Mouse (Mus musculus): Measurements from ENCODE around the gene Akr1c13. TPM values are rescaled to one million over a fixed set of nuclear protein-coding genes. Genes with fewer than 3 reads are reported as not detected.
"Not testable (repeated sequence)": the region's sequence is repeated elsewhere in the genome, so short reads cannot be mapped to it uniquely, and the experiment has no call there.

Gene Akr1c13
- total and polyA plus RNA-seq, 2 experiments: 30.1 to 231 TPM

GRCm38 (mm10) chr13:4192511-4192910 lies 1.6 kb downstream of the Akr1c13 start:
- H3K9ac ChIP-seq (ENCODE audit: low read depth, low read length): no peak overlapping the region
- H3K4me3 ChIP-seq (ENCODE audit: insufficient read depth, low read depth, low read length): no peak overlapping the region
- H3K36me3 ChIP-seq (ENCODE audit: control insufficient read depth, insufficient read depth, low read length): peaks cover 18% of the 10 kb centered on the region
- 13% methylated on average over 3 of the region's 3 CpGs for WGBS
- no peak overlapping the region for H3K27ac ChIP-seq (replicated peaks; ENCODE audit: insufficient read depth, low read depth, low read length)
- TF ChIP-seq CTCF (IDR thresholded peaks at IDR 0.05; ENCODE audit: low read depth, low read length): no peak
- TF ChIP-seq POLR2A (IDR thresholded peaks at IDR 0.05; ENCODE audit: extremely low read depth, insufficient read depth, low read length): no peak
- peak; percentile 76 for DNase-seq (ENCODE audit: extremely low read depth, low read depth, low spot score)
- no peaks in the 10 kb centered on the region for H3K27me3 ChIP-seq (ENCODE audit: control insufficient read depth, insufficient read depth, low read length)
- peaks cover 7% of the 10 kb centered on the region; the same call in 1 of the 2 replicates for H3K79me2 ChIP-seq (ENCODE audit: control insufficient read depth, insufficient read depth, low read length)
- peaks cover 12% of the 10 kb centered on the region; the same call in 1 of the 2 replicates for H3K4me1 ChIP-seq (ENCODE audit: control insufficient read depth, insufficient read depth, low read length)

GRCm38 (mm10) chr13:4206147-4206903 lies 15.4 kb downstream of the Akr1c13 start:
- WGBS: 21% methylated on average over 1 of the region's 1 CpGs
- TF ChIP-seq POLR2A (IDR thresholded peaks at IDR 0.05; ENCODE audit: extremely low read depth, insufficient read depth, low read length) (no peak), CTCF (IDR thresholded peaks at IDR 0.05; ENCODE audit: low read depth, low read length) (no peak)

GRCm38 (mm10) chr13:4211560-4212299 lies 20.8 kb downstream of the Akr1c13 start:
- Histone ChIP-seq H3K79me2 (ENCODE audit: control insufficient read depth, insufficient read depth, low read length) (no peaks in the 10 kb centered on the region), H3K9ac (ENCODE audit: low read depth, low read length) (no peak overlapping the region), H3K27ac (replicated peaks; ENCODE audit: insufficient read depth, low read depth, low read length) (no peak overlapping the region), H3K4me1 (ENCODE audit: control insufficient read depth, insufficient read depth, low read length) (peaks cover 2% of the 10 kb centered on the region; the same call in 1 of the 2 replicates), H3K4me3 (ENCODE audit: insufficient read depth, low read depth, low read length) (no peak overlapping the region), H3K36me3 (ENCODE audit: control insufficient read depth, insufficient read depth, low read length) (no peaks in the 10 kb centered on the region), H3K27me3 (ENCODE audit: control insufficient read depth, insufficient read depth, low read length) (no peaks in the 10 kb centered on the region)
- DNase-seq (ENCODE audit: extremely low read depth, low read depth, low spot score): no peak
- WGBS: 84% methylated on average over 20 of the region's 20 CpGs
- TF ChIP-seq CTCF (IDR thresholded peaks at IDR 0.05; ENCODE audit: low read depth, low read length): no peak
- no peak for TF ChIP-seq POLR2A (IDR thresholded peaks at IDR 0.05; ENCODE audit: extremely low read depth, insufficient read depth, low read length)

More at GRCm38 (mm10) chr13:4206147-4206903, 15.4 kb downstream of the Akr1c13 start:
- Histone ChIP-seq H3K27me3 (ENCODE audit: control insufficient read depth, insufficient read depth, low read length) (no peaks in the 10 kb centered on the region), H3K9ac (ENCODE audit: low read depth, low read length) (no peak overlapping the region), H3K36me3 (ENCODE audit: control insufficient read depth, insufficient read depth, low read length) (peaks cover 13% of the 10 kb centered on the region), H3K27ac (replicated peaks; ENCODE audit: insufficient read depth, low read depth, low read length) (no peak overlapping the region), H3K4me3 (ENCODE audit: insufficient read depth, low read depth, low read length) (no peak overlapping the region), H3K4me1 (ENCODE audit: control insufficient read depth, insufficient read depth, low read length) (peaks cover 9% of the 10 kb centered on the region; the same call in 1 of the 2 replicates), H3K79me2 (ENCODE audit: control insufficient read depth, insufficient read depth, low read length) (no peaks in the 10 kb centered on the region)
- peak; percentile 98 for DNase-seq (ENCODE audit: extremely low read depth, low read depth, low spot score)

GRCm38 (mm10) chr13:4212309-4212708 lies 21.4 kb downstream of the Akr1c13 start:
- no peaks in the 10 kb centered on the region for H3K36me3 ChIP-seq (ENCODE audit: control insufficient read depth, insufficient read depth, low read length)
- H3K4me3 ChIP-seq (ENCODE audit: insufficient read depth, low read depth, low read length): no peak overlapping the region
- no peak overlapping the region for H3K27ac ChIP-seq (replicated peaks; ENCODE audit: insufficient read depth, low read depth, low read length)
- TF ChIP-seq CTCF (IDR thresholded peaks at IDR 0.05; ENCODE audit: low read depth, low read length) (no peak), POLR2A (IDR thresholded peaks at IDR 0.05; ENCODE audit: extremely low read depth, insufficient read depth, low read length) (no peak)
- no peak for DNase-seq (ENCODE audit: extremely low read depth, low read depth, low spot score)
- H3K79me2 ChIP-seq (ENCODE audit: control insufficient read depth, insufficient read depth, low read length): no peaks in the 10 kb centered on the region
- no peaks in the 10 kb centered on the region for H3K27me3 ChIP-seq (ENCODE audit: control insufficient read depth, insufficient read depth, low read length)
- peaks cover 2% of the 10 kb centered on the region; the same call in 1 of the 2 replicates for H3K4me1 ChIP-seq (ENCODE audit: control insufficient read depth, insufficient read depth, low read length)
- 87% methylated on average over 3 of the region's 3 CpGs for WGBS
- no peak overlapping the region for H3K9ac ChIP-seq (ENCODE audit: low read depth, low read length)

GRCm38 (mm10) chr13:4215496-4215895 lies 24.5 kb downstream of the Akr1c13 start:
- not testable (repeated sequence) for H3K79me2 ChIP-seq (ENCODE audit: control insufficient read depth, insufficient read depth, low read length); DNase-seq (ENCODE audit: extremely low read depth, low read depth, low spot score); H3K4me3 ChIP-seq (ENCODE audit: insufficient read depth, low read depth, low read length); H3K36me3 ChIP-seq (ENCODE audit: control insufficient read depth, insufficient read depth, low read length); H3K27ac ChIP-seq (replicated peaks; ENCODE audit: insufficient read depth, low read depth, low read length); H3K9ac ChIP-seq (ENCODE audit: low read depth, low read length); H3K4me1 ChIP-seq (ENCODE audit: control insufficient read depth, insufficient read depth, low read length); H3K27me3 ChIP-seq (ENCODE audit: control insufficient read depth, insufficient read depth, low read length)
- 84% methylated on average over 1 of the region's 1 CpGs for WGBS

All from liver, adult 2 months (tissue).